Mouse (Mus musculus) left cerebral cortex, adult 11 months (tissue): Measurements from ENCODE around the gene Mettl6.
A peak's percentile ranks its signal among the peaks of the same experiment; 100 is the strongest.
"Not testable (repeated sequence)": the region's sequence is repeated elsewhere in the genome, so short reads cannot be mapped to it uniquely, and the experiment has no call there.

Experiments used
- DNase-seq: peaks from one replicate; pipeline ENCODE4 v3.0.0; 2022; ENCODE audit warnings: low spot score

Mettl6 gene

DNA sequence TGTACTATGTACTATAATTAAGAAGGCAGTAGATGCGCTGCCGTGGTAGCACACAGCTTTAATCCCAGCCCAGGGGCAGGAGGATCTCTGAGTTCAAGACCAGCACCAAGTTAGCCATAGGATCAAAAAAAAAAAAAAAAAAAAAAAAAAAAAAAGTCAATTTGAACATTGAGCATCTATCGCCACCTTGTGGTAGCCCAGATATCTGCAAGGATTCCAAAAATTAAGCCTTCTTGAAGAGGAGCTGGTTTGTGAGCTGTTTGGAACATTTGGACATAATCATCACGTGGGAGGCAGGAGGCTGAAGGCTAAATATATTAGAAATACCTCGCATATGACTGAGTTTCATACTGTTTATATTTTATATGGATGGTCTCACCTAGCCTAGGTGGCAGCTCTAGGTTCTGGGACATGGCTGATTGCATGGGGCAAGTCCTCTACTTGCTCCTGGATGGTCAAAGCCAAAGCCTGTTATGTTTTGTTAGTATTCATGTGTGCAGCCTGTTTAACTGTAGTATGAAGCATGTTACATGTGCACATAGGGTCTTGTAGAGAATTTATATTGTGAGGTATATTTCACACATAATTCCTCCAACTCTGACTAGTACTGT lies 22.3 kb downstream of the Mettl6 start:
- DNase-seq: peak; percentile 41

DNA sequence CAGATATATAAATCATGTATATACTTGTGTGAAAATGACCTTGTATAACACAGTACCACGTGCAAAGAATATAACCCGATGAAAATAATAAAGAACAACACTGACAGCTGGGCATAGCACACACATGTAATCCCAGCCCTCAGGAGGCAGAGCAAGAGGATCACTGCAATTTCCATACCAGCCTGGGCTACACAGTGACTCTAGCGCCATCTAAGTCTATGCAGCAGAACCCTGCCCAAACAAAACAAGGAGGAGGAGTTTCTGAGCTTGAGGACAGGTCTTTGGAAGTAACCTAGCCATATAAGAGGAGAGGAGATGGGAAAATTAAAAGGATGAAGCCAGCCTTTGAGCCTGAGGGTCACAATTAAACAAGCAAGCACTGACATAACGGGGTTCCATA lies 25.1 kb downstream of the Mettl6 start:
- no peak for DNase-seq

DNA sequence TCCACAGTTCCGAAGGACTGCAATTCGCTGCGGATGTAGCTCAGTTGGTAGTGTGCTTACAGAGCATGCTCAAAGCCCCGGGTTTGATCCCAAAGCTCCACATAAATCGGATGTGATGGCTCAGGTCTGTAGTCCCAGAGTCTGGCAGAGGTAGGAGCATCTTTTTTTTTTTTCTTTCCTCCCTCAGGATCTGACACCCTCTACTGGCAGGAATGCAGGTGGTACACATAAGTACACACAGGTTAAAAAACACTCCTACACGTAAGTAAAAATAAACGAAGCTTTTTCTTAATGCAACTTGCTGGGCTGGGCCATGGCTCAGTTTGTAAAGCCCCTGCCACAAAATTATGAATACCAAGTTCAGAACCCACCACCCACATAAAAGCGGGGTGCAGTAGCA lies 30.7 kb downstream of the Mettl6 start:
- no peak for DNase-seq

DNA sequence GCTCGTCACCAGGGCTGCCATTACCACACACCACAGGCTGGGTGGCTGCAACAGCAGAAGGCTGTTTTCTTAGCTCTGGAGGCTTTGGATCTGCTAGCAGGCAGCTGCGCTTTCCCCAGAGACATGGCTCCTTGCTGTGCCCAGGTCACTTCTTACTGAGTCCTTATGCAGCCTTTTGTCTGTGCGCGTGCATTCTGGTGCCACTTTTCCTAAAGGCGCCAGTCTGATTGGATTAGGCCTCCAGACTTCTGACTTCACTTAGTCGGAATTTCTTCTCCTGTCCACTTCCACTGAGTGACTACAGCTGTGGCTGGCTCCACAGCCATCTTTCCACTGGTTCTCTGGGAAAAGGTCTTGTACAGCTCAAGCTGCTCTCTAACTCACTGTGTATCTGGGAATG lies 32.0 kb downstream of the Mettl6 start:
- DNase-seq: no peak

DNA sequence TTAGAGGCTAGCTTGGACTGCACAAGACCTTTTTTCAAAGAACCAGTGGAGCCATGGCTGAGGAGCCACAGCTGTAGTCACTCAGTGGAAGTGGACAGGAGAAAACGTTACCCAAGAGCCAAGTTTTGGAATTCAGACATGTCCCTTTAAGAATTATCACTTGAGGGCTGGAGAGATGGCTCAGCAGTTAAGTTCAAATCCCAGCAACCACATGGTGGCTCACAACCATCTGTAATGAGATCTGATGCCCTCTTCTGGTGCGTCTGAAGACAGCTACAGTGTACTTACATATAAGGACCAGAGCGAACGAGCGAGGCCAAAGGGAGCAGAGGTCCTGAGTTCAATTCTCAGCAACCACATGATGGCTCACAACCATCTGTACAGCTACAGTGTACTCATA lies 32.6 kb downstream of the Mettl6 start:
- not testable (repeated sequence) for DNase-seq

DNA sequence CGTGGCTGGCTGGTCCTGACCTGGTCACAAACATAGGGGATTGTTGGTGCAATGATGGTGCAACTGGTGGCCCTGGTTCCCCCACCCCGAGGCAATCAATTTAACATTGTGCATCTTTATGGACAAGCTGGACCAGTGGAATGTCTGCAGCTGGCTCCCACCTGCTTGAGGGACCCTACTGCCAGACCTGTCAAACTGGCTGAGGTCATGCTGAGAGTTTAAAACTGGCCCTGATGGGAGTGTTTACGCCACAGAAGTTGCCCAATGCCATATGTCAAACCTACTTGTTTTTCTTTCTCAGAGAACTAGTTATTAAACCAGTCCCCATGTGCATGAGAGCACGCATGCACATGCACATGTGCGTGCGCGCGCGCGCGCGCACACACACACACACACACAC lies 36.8 kb downstream of the Mettl6 start:
- DNase-seq: no peak

DNA sequence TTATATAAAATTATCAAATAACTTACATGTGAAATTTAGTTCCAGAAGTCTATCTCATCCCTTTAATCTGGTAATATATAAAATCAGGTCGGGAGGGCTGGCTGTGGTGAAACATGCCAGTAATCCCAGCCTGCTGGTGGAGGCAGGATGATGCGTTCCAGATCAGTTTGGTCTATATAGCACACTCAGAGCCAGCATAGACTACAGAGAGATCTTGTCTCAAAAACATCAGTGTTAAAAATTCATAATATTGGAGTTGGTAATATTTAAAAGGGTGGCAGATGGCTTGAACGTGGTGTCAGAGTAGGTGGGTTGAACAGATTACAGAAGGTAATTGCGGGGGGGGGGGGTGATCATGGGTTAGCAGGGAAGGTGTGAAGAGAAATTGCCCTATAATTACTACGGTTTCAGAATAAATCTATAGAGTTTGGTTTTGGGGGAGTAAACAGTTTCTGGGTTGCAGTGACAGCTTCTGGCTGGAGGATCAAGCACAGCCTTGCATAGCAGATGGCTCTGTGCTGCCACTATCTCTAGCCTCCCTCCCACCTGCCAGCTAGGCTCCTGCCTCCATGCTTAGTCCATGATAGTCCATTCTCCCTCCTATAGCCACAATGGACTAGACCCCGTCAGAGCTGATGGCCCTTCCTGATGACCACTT lies 38.6 kb downstream of the Mettl6 start:
- DNase-seq: no peak

DNA sequence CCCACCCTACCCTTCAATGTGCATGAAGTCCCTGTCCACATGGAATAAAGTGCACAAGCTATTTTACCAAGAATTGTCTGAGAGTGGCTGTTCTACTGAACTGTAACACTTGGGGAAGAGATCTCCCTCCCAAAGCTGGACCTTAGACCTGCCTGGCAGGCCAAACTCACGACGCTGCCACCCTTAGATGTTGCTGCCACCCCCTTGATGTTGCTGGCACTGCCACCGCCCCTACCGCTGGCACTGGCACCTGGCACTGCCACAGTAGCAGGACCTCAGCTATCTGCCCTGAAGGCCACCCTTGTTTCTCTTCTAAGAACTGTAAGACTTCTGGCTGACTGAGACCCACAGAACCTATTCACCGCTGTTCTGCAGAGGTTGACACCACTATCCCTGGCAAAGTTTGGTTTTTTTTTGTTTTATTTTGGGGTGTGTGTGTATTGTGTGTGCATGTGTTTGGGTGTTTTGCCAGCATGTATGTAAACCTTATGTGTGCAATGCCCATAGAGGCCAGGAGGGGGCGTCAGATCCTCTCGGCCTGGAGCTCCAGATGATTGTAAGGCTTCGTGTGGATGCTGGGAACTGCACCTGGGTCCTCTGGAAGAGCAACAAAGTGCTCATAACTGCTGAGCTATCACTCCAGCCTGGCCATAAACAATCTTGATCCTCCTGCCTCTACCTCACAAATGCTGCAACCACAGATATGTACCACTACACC lies 39.8 kb downstream of the Mettl6 start:
- no peak for DNase-seq

DNA sequence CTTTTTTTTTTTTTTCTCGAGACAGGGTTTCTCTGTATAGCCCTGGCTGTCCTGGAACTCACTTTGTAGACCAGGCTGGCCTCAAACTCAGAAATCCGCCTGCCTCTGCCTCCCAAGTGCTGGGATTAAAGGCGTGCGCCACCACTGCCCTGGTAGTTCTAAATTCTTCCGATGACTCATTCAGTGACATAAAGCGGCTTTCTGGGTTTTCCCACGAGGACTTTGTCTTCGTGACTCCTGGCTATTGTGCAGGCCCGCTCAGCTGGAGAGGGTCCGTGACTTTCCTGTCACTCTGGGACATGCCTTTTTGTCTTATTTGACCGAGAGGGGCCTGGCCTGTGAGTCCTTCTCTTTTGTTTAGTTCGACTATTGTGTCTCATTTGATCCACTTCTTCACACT lies 40.9 kb downstream of the Mettl6 start:
- DNase-seq: not testable (repeated sequence)

DNA sequence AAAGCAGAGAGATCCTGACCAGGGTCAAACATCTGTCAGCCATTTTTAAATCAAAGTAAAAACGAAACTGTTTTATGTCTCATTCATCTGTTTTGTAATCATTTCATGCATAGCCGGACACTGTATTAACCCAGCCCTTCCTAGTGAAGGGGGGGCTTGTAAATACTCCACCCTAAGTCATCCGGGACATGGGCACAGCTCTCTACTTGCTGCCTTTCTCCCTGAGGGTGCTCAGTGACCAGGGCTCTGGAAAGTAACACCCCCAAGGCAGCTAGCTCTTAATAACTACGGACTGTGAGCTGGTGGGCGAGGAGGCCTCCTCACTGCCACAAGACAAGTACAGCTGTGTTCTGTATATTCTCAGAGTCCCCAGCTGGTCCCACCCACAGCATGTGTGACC lies 45.8 kb downstream of the Mettl6 start:
- no peak for DNase-seq

DNA sequence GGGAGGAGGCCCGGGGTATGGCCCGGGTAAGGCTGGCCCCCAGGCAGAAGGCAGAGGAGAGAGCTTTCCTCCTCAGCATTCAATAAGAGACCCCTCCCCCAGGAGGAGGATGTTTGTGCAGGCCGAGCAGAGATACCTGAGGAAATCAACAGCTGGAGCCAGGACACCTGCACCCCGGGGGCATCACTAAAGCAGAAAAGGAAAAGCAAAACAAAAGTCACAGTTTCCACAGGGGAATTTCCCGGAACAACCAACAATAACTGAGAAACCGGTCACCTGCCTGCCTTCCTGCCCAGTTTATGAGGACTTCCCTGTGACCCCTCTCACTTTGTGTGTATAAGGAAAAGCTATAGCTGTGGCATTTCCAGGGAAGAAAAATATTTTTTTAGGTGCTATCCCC lies 51.2 kb downstream of the Mettl6 start:
- DNase-seq: no peak

DNA sequence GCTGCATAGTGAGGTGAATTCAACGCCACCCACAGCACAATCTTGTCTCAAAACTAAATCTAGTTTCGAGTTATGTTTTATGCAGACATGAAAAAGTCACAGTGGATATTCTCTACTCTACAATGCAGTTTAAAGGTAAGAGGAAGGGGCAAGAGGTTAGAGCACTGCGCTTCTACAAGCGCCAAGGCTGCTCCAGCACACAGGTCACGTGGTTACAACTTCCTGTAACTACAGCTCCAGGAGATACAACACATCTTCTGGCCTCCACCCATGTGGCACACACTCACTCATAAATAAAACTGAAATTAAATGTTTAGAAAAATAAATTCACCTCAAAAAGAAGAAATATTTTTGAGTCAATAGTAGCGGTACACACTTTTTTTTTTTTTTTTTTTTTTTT lies 54.1 kb downstream of the Mettl6 start:
- DNase-seq: no peak

DNA sequence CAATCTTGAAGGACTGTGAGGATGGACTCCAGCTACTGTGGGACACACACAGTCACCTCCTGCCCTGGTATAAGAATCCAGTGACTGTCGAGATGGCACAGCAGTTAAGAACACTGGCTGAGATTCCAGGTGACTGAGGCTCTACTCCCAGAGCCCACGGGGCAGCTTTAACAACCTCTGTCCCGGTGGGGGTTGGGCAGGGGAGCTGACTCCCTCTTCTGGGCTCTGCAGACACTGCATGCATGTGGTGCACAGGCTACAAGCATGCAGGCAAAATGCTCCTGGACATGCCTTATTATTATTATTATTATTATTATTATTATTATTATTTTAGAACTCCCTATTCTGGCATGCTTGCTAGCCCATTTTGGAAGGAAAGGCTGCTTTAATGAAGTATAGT lies 54.6 kb downstream of the Mettl6 start:
- no peak for DNase-seq

DNA sequence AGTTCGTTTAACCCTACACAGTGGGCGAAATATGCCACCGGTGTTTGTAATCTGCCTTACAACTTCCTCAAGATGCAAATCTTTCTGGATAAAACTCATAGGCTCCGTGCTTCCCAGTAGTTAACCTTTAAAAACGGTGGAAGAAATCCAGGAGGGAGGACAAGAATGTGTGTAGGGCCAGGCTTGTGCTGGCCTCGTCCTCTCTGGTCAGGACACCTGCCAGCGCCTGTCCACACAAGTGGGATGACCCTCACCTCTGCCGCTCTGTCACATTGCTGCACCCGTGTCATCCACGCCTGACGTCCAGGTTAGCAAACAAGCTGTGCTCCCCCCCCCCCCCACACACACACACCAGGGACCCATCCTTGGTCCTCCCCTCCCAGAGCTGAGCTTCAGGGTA lies 55.6 kb downstream of the Mettl6 start:
- no peak for DNase-seq

DNA sequence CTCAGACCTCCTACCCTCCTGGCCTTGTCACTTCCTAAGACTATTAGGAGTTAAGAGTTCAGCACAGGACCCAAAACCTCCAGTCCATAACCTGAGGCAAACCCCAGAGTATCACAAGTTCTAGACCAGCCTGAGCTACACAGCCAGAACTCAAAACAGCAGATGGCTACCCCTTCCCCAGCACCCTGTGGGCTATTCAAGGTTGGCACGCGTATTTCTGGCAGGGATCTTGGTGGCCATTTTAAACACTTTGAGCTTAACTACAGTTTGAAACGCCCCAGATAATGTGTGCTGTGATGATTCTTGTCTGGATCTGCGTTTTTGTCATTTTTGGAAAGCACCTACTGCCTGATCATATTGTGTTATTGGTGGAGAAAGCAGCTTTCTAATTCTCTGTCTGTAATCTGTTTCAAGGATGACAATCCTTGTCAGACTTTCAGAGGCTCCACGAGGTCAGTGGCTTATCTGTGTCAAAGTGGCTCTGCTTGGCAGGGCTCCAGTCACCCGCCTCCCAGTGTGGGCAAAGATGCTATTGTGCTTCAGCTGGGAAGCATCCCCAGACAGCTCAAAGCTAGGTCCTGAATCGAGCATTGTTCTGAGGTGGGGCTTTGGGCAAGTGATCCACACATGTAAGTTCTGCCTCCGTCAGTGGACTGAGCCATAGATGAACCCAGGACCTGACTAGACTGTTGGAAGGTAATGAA lies 56.9 kb downstream of the Mettl6 start:
- DNase-seq: no peak

DNA sequence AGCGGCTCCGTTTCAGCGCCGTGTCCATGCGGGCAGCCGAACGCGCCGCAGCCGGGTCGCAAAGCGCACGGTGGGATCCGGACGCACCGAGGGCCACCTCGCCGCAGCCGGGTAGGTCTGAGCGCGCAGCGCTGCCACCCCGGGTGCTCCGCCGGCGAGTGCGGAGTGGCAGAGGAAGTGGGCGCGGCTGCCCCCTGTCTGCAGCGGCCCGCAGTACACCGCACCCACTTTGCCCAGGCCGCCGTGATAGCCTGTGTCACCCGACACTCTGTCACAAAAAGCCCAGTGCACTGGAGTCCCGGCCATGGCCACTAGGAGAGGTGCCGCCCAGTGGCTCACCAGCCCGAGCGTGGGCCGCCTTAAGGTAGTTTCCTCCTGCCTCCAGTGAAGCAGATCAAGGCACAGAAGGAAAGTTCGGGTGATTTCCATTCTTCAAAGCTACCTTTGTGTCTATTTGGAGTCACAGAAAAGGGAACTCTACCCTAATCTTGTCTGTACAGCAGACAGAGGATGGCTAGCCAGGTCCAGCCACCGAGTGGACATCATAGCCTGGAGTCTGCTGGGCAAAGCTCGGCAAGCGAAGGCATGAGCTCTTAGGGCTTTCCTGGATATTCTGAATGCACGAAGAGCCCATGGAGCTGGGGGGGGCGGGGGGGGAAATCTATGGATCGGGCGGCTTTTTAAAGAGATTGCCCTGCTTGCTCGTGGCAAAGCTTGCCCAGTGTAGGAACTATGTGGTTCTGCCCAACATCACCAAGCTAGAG lies 58.7 kb downstream of the Mettl6 start, which contains the start of gene Sh3bp5:
TSS of gene Sh3bp5 (minus strand) at position 149 of the 764 bp plus-strand sequence.
- DNase-seq: peak; percentile 87

DNA sequence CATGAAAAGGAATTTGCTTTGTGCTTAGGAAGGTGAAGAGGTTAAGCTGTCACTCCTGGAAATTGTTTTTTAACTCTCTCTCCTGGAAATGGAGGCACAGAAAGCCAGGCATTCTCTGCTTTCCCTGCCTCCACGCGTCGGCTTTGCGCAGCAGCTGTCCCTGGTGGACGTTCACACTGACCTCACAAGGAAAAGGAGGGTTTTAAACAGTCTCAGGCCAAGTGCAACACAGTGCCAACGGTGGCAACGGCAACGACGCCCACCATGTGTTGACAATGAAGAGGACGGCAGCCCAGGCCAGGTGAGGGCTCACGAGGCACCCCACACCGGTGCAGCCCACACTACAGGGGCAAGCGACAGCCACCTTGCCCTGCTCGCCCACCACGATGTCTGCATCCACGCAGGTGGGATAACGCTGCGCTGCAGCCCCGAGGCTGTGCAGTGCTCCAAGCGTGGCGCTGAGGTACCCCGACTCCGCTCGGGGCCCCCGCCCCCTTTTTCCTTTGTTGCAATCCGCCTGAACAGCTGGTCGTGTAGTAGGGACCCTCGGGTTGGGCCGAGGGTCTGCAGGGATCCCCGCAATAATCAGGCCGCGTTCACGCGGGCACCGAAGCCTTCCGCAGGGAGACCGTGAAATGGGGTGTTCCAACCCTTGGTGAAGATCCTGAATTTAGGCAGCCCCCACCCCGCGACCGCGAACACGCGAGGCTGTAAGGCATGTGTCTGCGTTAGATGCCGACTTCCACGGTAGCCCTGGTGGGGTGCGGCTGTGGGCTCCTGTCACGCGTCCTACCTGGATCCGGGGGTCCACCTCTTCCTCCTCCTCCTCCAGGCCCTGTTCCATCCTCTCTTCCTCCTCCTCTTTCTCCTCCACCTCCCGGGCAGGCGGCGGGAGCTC lies 59.6 kb downstream of the Mettl6 start:
- DNase-seq: no peak

DNA sequence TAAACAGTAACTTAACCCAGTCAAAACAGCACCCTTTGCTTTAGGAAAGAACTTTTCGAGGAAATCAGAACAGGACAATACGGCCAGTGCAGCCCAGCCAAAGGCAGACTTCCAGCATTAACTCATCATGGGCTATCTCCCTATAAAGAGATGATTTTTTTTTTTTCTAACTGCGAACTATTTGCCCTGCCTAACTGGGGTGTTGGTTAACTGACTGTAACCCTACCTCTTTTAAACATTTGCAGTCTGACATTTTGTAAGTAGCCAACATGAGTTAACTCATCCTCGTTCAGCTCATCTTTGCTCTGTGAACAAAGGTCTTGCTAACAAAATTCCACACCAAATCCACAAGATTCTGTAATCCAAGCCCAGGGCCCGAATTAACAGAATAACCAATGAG lies 60.4 kb downstream of the Mettl6 start:
- DNase-seq: no peak

DNA sequence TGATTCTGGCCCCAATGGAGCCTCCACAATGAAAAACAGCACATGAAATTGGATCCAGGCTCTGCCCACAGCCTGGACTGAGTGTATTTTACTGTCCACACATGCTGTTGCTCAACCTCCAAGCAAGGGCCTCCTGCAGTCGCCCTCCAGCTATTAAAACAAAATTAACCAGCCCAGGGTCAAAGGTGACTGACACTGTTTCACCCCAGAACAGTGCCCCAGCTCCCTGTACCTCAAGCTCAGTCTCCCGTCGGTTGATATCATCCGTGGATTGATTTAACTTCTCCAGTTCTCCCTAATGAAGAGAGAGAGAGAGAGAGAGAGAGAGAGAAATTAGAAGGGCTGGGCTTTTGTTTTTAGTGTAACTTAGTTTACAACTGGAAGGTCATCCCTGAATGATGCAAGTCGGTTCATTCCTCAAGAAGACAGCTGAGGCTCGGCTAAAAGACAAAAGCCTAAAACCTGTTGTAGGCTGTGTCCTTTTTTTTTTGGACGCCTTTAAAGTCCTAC lies 60.9 kb downstream of the Mettl6 start:
- no peak for DNase-seq

DNA sequence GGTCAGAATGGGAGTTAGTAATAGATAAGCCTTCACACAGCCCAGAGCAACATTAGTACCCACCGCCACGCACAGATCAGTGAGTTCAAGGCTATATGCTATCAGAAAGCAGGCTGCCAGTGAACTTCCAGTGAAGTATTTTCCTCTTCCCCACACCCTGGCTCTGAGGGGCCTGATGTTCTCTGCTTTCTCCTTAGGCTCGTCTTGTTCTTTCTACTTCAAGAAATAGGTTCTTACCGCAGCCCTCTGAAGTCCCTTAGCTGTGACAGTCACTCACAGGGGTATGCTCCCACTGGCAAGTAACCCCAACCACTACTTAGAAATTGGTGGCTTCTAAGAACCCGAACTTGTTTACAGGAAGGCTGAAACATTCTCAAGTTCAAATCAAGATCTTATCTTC lies 61.7 kb downstream of the Mettl6 start:
- DNase-seq: no peak

DNA sequence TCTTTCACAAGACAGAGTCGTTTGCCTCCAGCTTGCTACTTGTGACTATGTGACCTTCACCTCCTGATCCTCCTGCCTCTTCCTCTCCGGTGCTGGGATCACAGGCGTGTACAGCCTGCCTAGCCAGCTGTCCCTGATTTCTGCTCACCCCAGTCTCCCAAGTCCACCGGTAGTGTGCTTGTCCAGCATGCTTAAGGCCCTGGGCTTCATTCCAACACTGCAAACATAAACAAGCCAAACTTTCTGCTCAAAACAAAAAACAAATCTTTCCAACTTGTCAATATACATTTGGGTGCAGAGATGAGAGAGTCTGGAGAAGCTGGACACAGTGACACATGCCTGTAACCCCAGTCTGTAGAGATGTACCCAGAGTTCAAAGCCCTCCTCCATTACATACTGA lies 62.4 kb downstream of the Mettl6 start:
- DNase-seq: no peak
